Mouse (Mus musculus) C2C12 (cell line): ENCODE measurements around the gene Rbmx2.

Experiments used
- CEBPB ChIP-seq: IDR thresholded peaks from one replicate; pipeline ENCODE4 v1.6.1; 2011; ENCODE audit warnings: low read depth, mild to moderate bottlenecking, control low read depth, moderate library complexity
- CTCF ChIP-seq: IDR thresholded peaks from one replicate; pipeline ENCODE4 v1.5.1; 2011; ENCODE audit not compliant: control insufficient read depth, insufficient read depth, insufficient read length
- FOSL1 ChIP-seq: IDR thresholded peaks from one replicate; pipeline ENCODE4 v1.8.0; 2011; ENCODE audit warnings: mild to moderate bottlenecking, low read length; ENCODE audit not compliant: poor library complexity, insufficient read depth, severe bottlenecking
- MAX ChIP-seq: IDR thresholded peaks from one replicate; pipeline ENCODE4 v1.6.1; 2011; ENCODE audit warnings: mild to moderate bottlenecking, control low read depth
- MYOD1 ChIP-seq: IDR thresholded peaks from one replicate; pipeline ENCODE4 v1.6.1; 2011; ENCODE audit warnings: low read depth; ENCODE audit not compliant: control insufficient read depth, insufficient read length
- USF1 ChIP-seq: IDR thresholded peaks from one replicate; pipeline ENCODE4 v1.6.1; 2011; ENCODE audit warnings: low read depth, mild to moderate bottlenecking, control low read depth, moderate library complexity

DNA sequence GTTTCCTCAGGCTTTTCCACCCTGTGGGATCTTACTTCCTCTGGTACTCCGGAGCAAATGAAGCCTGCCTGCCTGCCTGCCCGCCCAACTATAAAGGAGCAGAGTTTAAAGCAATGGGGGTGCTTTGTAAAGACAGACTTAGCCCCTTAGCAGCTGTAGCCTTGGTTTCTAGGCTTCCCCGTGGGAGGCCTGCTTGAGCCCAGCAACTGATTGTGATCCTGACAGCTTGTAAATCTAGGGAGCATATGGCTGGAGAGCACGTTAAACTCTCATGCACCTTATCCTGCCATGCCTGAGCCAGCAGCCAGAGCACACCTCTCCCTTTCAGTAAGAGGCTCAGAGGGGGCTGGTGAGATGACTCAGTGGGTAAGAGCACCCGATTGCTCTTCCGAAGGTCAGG is 28.0 kb upstream of the Rbmx2 start:
- no peak for TF ChIP-seq CTCF
- no peak for TF ChIP-seq MAX
- no peak for TF ChIP-seq USF1
- TF ChIP-seq FOSL1, result no peak
- no peak for TF ChIP-seq CEBPB
- TF ChIP-seq MYOD1, result no peak
